Mouse (Mus musculus) ES-Bruce4 (cell line): Measurements from ENCODE around the gene Trib2.
A peak's percentile ranks its signal among the peaks of the same experiment; 100 is the strongest.

Source experiments
- CTCF ChIP-seq: IDR thresholded peaks from one replicate; pipeline ENCODE4 v1.8.1; 2011; ENCODE audit warnings: low read depth, low read length
- EP300 ChIP-seq: IDR thresholded peaks from 2 replicates; pipeline ENCODE4 v1.6.1; 2011; ENCODE audit warnings: low read depth, low read length; ENCODE audit not compliant: insufficient read depth
- POLR2A ChIP-seq: IDR thresholded peaks from one replicate; pipeline ENCODE4 v1.8.1; 2011; ENCODE audit warnings: low read length; ENCODE audit not compliant: insufficient read depth

DNA sequence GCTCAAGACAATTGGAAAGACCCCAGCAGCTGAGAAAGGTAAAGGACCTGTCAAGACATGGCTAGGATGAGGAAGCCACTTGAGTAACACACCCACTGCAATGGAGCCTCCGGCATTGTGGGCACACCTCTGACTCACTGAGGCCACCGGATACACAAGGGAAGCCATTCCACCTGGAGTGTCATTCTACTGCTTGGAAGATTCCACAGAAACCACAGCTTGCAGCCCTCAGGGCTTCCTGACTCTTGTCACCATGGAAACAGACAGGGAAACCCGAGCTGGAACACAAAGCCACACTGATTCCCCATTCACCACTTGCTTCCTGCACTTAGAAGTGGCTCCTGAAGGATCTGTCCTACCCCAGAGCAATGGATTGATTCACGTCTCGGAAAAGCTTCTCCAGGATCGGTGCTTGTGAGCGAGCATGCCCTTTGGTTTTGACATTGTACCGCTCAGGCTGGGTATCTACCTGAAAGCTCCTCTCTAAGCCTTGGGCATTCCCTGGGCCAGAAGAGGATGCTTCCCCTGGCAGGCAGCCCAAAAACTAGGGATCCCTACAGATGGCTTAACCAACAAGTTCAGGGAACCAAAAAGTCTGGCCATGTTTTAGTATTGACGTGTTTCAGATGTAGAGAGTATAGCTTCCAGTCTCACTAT is 15.7 kb downstream of the Trib2 start:
- TF ChIP-seq EP300 (peak; percentile 90), POLR2A (no peak), CTCF (no peak)
